Mouse (Mus musculus) embryonic facial prominence, embryonic 10.5 days (tissue): ENCODE data around the gene Klhl33. TPM values are rescaled to one million over a fixed set of nuclear protein-coding genes. Genes with fewer than 3 reads are reported as not detected.
A peak's percentile ranks its signal among the peaks of the same experiment; 100 is the strongest.
"Not testable (repeated sequence)": the region's sequence is repeated elsewhere in the genome, so short reads cannot be mapped to it uniquely, and the experiment has no call there.

Experiments used
- DNase-seq: peaks from one replicate; pipeline ENCODE4 v3.0.0-alpha.2; 2017; ENCODE audit warnings: low spot score
- H3K27ac ChIP-seq: fragments of 300-500 bp; sonication (generic); replicated peaks from 2 replicates; pipeline ENCODE4 v1.5.1; 2016; ENCODE audit warnings: mild to moderate bottlenecking
- H3K27me3 ChIP-seq: fragments of 300-500 bp; sonication (generic); replicated peaks from 2 replicates; pipeline ENCODE4 v1.6.1; 2016; ENCODE audit warnings: low read depth, mild to moderate bottlenecking; ENCODE audit not compliant: poor library complexity, severe bottlenecking
- H3K36me3 ChIP-seq: fragments of 300-500 bp; sonication (generic); replicated peaks from 2 replicates; pipeline ENCODE4 v1.6.1; 2016; ENCODE audit warnings: mild to moderate bottlenecking, moderate library complexity
- H3K4me1 ChIP-seq: fragments of 300-500 bp; sonication (generic); 2 replicates; pipeline ENCODE4 v1.6.1; 2016
- H3K4me3 ChIP-seq: fragments of 300-500 bp; sonication (generic); 2 replicates; pipeline ENCODE4 v1.5.1; 2016; ENCODE audit warnings: mild to moderate bottlenecking, moderate library complexity
- H3K9me3 ChIP-seq: fragments of 300-500 bp; sonication (generic); 2 replicates; pipeline ENCODE4 v1.6.1; 2016; ENCODE audit warnings: mild to moderate bottlenecking
- WGBS: fragments of 180-500 bp; shearing (Covaris S2); methylation state at CpG from one replicate; pipeline ENCODE4 v1.1.7; 2016; 5-methylcytosine and 5-hydroxymethylcytosine counted together
- polyA plus RNA-seq: library from polyadenylated mRNA; unstranded; fragments of >200 nt; fragmentation: Nextera tagmentation; extraction: Ambion mirVana; gene quantifications from 2 replicates; pipeline ENCODE4 v1.2.1, GENCODE M21; 2016

Gene Klhl33
- 0.15 and 0.19 TPM in 2 replicates for polyA plus RNA-seq

- H3K36me3 ChIP-seq: no peaks in the 10 kb centered on the region
- peaks cover 15% of the 10 kb centered on the region for H3K4me1 ChIP-seq
- H3K9me3 ChIP-seq: no peaks in the 10 kb centered on the region
- 34% methylated on average over 7 of the region's 7 CpGs for WGBS
- H3K27me3 ChIP-seq: peaks cover 29% of the 10 kb centered on the region
- peak; percentile 14 for DNase-seq
- H3K4me3 ChIP-seq: peak within 1 kb of the TSS; percentile 61
- H3K27ac ChIP-seq: peak within 1 kb of the TSS; percentile 65
Measured at GRCm38 (mm10) chr14:50897374-50897765, at the start of gene Klhl33. Klhl33 (minus strand) TSS chr14:50897507.

GRCm38 (mm10) chr14:50945526-50945925, 48.2 kb upstream of the Klhl33 start:
- not testable (repeated sequence) for DNase-seq, H3K27ac ChIP-seq

GRCm38 (mm10) chr14:50945081-50945480, 47.8 kb upstream of the Klhl33 start:
- H3K4me1 ChIP-seq: peaks cover 11% of the 10 kb centered on the region; the same call in 1 of the 2 replicates
- H3K9me3 ChIP-seq, H3K27me3 ChIP-seq, DNase-seq: not testable (repeated sequence)
- peak overlapping the region; percentile 86 for H3K27ac ChIP-seq
- 14% methylated on average over 6 of the region's 6 CpGs for WGBS
- peaks cover 12% of the 10 kb centered on the region for H3K36me3 ChIP-seq
- peak overlapping the region; percentile 62 for H3K4me3 ChIP-seq

More at GRCm38 (mm10) chr14:50945526-50945925, 48.2 kb upstream of the Klhl33 start:
- H3K36me3 ChIP-seq: peaks cover 15% of the 10 kb centered on the region
- 45% methylated on average over 3 of the region's 3 CpGs for WGBS
- peak overlapping the region; percentile 62 for H3K4me3 ChIP-seq
- H3K4me1 ChIP-seq: peaks cover 11% of the 10 kb centered on the region; the same call in 1 of the 2 replicates
- not testable (repeated sequence) for H3K27me3 ChIP-seq, H3K9me3 ChIP-seq

- H3K36me3 ChIP-seq: peaks cover 11% of the 10 kb centered on the region
- peak overlapping the region; percentile 86 for H3K27ac ChIP-seq
- under 1% methylated on average over 15 of the region's 15 CpGs for WGBS
- peaks cover 11% of the 10 kb centered on the region; the same call in 1 of the 2 replicates for H3K4me1 ChIP-seq
- not testable (repeated sequence) for H3K27me3 ChIP-seq, H3K9me3 ChIP-seq, DNase-seq
- H3K4me3 ChIP-seq: peak overlapping the region; percentile 62
Measured at GRCm38 (mm10) chr14:50944668-50945033, 47.3 kb upstream of the Klhl33 start.

- H3K36me3 ChIP-seq: peaks cover 6% of the 10 kb centered on the region
- 20% methylated on average over 31 of the region's 31 CpGs for WGBS
- H3K9me3 ChIP-seq: no peaks in the 10 kb centered on the region
Measured at GRCm38 (mm10) chr14:50943932-50944667, 46.8 kb upstream of the Klhl33 start, which contains the start of gene Gm49342. Gm49342 (plus strand) TSS chr14:50944517.

GRCm38 (mm10) chr14:50938940-50939339, 41.6 kb upstream of the Klhl33 start:
- Histone ChIP-seq H3K4me1 (peaks cover 2% of the 10 kb centered on the region; the same call in 1 of the 2 replicates), H3K9me3 (no peaks in the 10 kb centered on the region), H3K36me3 (no peaks in the 10 kb centered on the region), H3K27ac (no peak overlapping the region), H3K27me3 (no peaks in the 10 kb centered on the region), H3K4me3 (no peak overlapping the region)
- WGBS: 36% methylated on average over 2 of the region's 2 CpGs
- no peak for DNase-seq

More at GRCm38 (mm10) chr14:50943932-50944667, 46.8 kb upstream of the Klhl33 start, which contains the start of gene Gm49342:
- peak; percentile 95 for DNase-seq
- peaks cover 11% of the 10 kb centered on the region; the same call in 1 of the 2 replicates for H3K4me1 ChIP-seq
- no peaks in the 10 kb centered on the region for H3K27me3 ChIP-seq
- H3K27ac ChIP-seq: peak within 1 kb of the TSS; percentile 86
- H3K4me3 ChIP-seq: peak within 1 kb of the TSS; percentile 62

- no peak for DNase-seq
- Histone ChIP-seq H3K36me3 (no peaks in the 10 kb centered on the region), H3K27ac (no peak overlapping the region), H3K9me3 (no peaks in the 10 kb centered on the region), H3K27me3 (no peaks in the 10 kb centered on the region), H3K4me3 (no peak overlapping the region), H3K4me1 (no peaks in the 10 kb centered on the region)
- 86% methylated on average over 3 of the region's 3 CpGs for WGBS
Measured at GRCm38 (mm10) chr14:50938119-50938908, 41.0 kb upstream of the Klhl33 start.

GRCm38 (mm10) chr14:50936649-50937048, 39.3 kb upstream of the Klhl33 start:
- no peaks in the 10 kb centered on the region for H3K36me3 ChIP-seq
- no peaks in the 10 kb centered on the region for H3K9me3 ChIP-seq
- H3K27me3 ChIP-seq: no peaks in the 10 kb centered on the region
- peaks cover 7% of the 10 kb centered on the region for H3K4me1 ChIP-seq
- no peak overlapping the region for H3K4me3 ChIP-seq
- WGBS: 80% methylated on average over 1 of the region's 1 CpGs
- no peak for DNase-seq
- H3K27ac ChIP-seq: no peak overlapping the region

- 11% methylated on average over 12 of the region's 12 CpGs for WGBS
- H3K9me3 ChIP-seq: no peaks in the 10 kb centered on the region
- no peak for DNase-seq
- H3K27ac ChIP-seq: peak overlapping the region; percentile 93
- peak overlapping the region; percentile 94 for H3K4me3 ChIP-seq
- H3K27me3 ChIP-seq: no peaks in the 10 kb centered on the region
- H3K4me1 ChIP-seq: peaks cover 28% of the 10 kb centered on the region
- H3K36me3 ChIP-seq: peaks cover 31% of the 10 kb centered on the region
Measured at GRCm38 (mm10) chr14:50931493-50932020, 34.2 kb upstream of the Klhl33 start.

- WGBS: under 1% methylated on average over 68 of the region's 68 CpGs
- H3K4me3 ChIP-seq: peak within 1 kb of the TSS; percentile 94
- H3K27me3 ChIP-seq: no peaks in the 10 kb centered on the region
- peaks cover 34% of the 10 kb centered on the region for H3K4me1 ChIP-seq
- peak within 1 kb of the TSS; percentile 93 for H3K27ac ChIP-seq
- no peaks in the 10 kb centered on the region for H3K9me3 ChIP-seq
- peak; percentile 98 for DNase-seq
- peaks cover 38% of the 10 kb centered on the region for H3K36me3 ChIP-seq
Measured at GRCm38 (mm10) chr14:50930754-50931492, 33.6 kb upstream of the Klhl33 start, which contains the start of the genes Pip4p1 and Pnp. Pip4p1 (minus strand) TSS chr14:50930856. Pnp (plus strand) TSS chr14:50931082.

- peak overlapping the region; percentile 94 for H3K4me3 ChIP-seq
- H3K9me3 ChIP-seq: no peaks in the 10 kb centered on the region
- under 1% methylated on average over 38 of the region's 38 CpGs for WGBS
- peak overlapping the region; percentile 93 for H3K27ac ChIP-seq
- H3K4me1 ChIP-seq: peaks cover 37% of the 10 kb centered on the region
- no peak for DNase-seq
- H3K36me3 ChIP-seq: peaks cover 39% of the 10 kb centered on the region
- no peaks in the 10 kb centered on the region for H3K27me3 ChIP-seq
Measured at GRCm38 (mm10) chr14:50930377-50930753, 33.1 kb upstream of the Klhl33 start.

GRCm38 (mm10) chr14:50929951-50930350, 32.6 kb upstream of the Klhl33 start:
- WGBS: 22% methylated on average over 10 of the region's 10 CpGs

More at GRCm38 (mm10) chr14:50929951-50930350, 32.6 kb upstream of the Klhl33 start:
- peaks cover 39% of the 10 kb centered on the region for H3K36me3 ChIP-seq
- H3K27me3 ChIP-seq: no peaks in the 10 kb centered on the region
- no peak for DNase-seq
- H3K9me3 ChIP-seq: no peaks in the 10 kb centered on the region
- peak overlapping the region; percentile 93 for H3K27ac ChIP-seq
- H3K4me3 ChIP-seq: peak overlapping the region; percentile 94
- H3K4me1 ChIP-seq: peaks cover 37% of the 10 kb centered on the region
